Mouse (Mus musculus): ENCODE measurements around the gene Zbtb7a.
A peak's percentile ranks its signal among the peaks of the same experiment; 100 is the strongest.

Zbtb7a gene

GRCm38 (mm10) chr10:81190236-81190911 is 55.4 kb downstream of the Zbtb7a start:
- no peak for DNase-seq (ENCODE audit: low read depth, low spot score)

DNA sequence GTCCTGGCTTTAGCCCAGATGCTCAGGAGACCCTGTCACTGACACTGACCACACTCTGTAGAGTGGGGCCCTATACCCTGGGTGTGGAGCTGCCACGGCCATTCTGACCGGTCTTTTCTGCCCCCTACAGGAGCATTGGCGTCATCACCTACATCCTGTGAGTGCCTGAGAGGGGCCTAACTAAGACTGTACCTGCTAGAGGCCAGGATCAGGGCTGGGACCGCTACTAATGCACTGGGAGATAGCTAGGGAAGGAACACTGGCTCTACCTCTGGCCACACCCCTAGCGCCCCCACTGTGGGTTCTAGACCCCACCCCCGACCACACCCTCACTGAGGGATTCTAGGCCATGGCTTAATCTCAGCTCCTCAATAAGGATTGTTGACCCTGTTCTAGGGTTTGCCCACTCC is 55.9 kb downstream of the Zbtb7a start:
- no peak for DNase-seq (ENCODE audit: low read depth, low spot score)

DNA sequence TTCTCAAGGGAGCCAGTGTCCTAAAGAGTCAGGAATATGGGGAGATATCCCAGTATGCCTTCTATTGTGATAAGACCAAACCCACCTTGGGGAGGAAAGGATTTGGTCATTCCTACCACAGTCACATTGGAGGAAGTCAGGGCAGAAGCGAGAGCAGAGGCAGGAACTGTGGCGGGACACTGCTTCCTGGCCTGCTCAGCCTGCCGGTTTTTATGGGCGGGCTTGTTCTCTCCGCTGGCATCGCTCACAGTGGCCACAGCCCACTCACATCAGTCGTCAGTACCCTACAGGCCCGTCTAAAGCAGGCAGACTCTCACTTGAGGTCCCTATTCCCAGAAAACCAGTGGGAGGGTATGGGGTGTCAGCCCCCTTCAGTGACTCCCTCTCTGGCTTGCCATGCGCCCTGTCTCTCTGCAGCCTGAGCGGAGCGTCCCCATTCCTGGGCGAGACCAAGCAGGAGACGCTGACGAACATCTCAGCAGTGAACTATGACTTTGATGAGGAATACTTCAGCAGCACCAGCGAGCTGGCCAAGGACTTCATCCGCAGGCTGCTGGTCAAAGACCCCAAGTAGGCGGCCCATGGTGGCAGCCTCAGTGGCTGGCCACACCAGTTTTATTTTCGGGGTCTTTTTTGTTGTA is 56.4 kb downstream of the Zbtb7a start:
- no peak for DNase-seq (ENCODE audit: low read depth, low spot score)

- DNase-seq (ENCODE audit: low read depth, low spot score): peak; percentile 88
These were observed 57.4 kb downstream of the Zbtb7a start for GRCm38 (mm10) chr10:81192270-81192967.

DNA sequence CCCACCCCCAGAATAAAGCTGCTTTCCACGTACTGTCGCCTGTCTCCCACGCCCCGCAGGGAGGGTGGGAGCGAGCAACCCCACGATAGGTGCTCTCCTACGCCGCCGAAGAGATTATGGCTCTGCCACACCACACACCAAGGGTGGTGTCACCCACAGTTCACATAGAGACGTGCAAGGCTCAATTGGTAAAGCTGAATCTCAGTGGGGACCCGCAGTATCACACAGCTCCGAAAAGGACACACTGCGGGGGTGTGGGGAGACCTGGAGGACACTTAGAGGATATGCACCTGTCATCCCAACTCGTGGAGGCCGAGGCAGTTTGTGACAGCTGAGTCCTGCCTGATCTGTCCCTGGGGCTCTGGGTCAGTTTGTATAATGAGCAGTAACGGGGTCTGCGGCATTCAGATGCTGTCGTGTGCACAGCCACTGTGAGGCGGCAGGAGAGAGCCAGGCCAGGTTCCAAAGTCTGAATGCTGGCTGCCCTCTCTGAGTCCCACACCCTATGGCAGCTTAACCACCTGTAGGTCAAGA is 58.0 kb downstream of the Zbtb7a start:
- DNase-seq (ENCODE audit: low read depth, low spot score): no peak

DNA sequence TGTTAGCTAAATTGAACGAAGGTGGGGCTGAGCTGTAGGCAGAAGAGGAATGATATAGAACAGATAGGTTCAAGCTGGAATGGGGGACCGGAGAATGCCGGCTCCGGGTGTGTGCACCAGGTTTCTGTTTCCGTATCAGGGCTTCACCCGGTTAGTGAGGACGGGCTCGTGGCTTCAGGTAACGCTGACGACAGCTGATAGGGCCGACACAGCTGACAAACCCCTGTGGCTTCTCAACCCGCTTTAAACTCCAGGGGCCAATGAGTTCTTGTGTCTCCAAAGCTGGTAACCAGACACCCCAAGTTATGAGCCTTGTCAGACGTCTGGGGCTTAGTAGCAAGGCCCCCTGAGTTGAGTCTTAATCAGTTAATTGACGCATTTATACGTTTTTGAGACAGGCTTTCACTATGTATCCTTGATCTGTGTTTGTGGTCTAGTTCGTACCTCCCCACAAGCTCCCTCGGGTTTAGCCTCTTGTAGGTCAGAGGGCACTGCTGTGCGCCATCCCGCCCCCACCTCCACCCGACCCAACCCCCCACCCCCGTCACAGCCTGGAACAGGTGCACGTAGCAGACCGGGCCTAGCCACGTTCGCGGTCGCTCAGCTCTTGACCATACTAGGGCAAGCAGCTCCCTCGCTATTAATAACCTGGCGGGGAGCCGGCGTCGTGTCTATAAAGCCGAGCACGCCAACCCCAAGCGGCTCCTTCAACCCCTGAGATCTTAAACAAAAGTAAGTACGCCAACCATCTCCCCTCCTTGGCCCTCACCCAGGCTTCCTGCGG is 59.2 kb downstream of the Zbtb7a start:
- DNase-seq (ENCODE audit: low read depth, low spot score): no peak

DNA sequence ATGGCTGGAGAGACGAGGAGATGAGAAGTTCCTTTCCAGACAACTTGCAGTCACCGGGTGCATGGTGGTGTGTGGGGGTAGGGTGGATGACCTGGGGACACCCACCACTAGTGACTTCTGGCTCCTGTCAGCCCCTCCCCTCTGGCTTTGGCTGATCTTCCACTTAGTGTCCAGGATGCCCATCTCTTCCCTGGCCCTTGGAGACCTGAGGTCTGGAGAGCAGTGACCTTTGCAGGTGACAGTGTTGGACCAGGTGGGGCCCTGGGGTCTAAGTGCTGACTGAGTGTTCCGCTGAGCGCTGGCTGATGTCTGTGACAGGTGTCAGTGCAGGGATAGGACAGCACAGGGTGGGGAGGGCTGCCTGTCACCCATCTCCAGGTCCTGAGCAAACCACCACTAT is 60.3 kb downstream of the Zbtb7a start:
- no peak for DNase-seq (ENCODE audit: low read depth, low spot score)

- DNase-seq (ENCODE audit: low read depth, low spot score): no peak
These were observed 61.5 kb downstream of the Zbtb7a start for GRCm38 (mm10) chr10:81196470-81197065.

GRCm38 (mm10) chr10:81197305-81197704 is 62.3 kb downstream of the Zbtb7a start:
- no peak for DNase-seq (ENCODE audit: low read depth, low spot score)

- DNase-seq (ENCODE audit: low read depth, low spot score): peak; percentile 80
These were observed 63.2 kb downstream of the Zbtb7a start for GRCm38 (mm10) chr10:81198230-81198629.

- DNase-seq (ENCODE audit: low read depth, low spot score): no peak
These were observed 64.0 kb downstream of the Zbtb7a start for GRCm38 (mm10) chr10:81198990-81199389.

DNA sequence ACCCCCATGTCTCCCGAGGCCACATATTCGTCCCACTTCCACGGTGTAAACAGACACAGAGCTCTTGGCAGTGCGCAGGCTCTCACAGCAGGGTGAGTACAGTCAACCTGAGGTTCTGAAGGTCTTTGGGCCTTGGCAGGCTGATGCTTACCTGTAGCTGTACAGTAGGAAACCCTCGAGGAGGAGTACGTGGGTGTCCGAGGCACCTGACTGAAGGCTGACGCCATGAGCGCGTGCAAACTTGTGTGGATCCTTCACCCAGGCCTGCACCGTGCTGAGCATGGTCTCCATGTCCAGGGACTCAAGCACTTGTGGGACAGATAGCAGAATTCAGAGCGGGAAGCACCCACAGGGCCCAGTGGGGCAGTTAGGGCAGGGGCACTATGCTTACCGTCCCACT is 65.1 kb downstream of the Zbtb7a start:
- DNase-seq (ENCODE audit: low read depth, low spot score): no peak

GRCm38 (mm10) chr10:81200605-81201287 is 65.7 kb downstream of the Zbtb7a start:
- DNase-seq (ENCODE audit: low read depth, low spot score): no peak

GRCm38 (mm10) chr10:81201807-81202758 is 67.1 kb downstream of the Zbtb7a start, which contains the start of gene Nmrk2:
Nmrk2 (minus strand) TSS chr10:81202051.
- no peak for DNase-seq (ENCODE audit: low read depth, low spot score)
